Mouse (Mus musculus) layer of hippocampus, postnatal 10 days (tissue): ENCODE data around the gene 1810062G17Rik. TPM values are rescaled to one million over a fixed set of nuclear protein-coding genes. Genes with fewer than 3 reads are reported as not detected.
A peak's percentile ranks its signal among the peaks of the same experiment; 100 is the strongest.

ENCODE experiments used
- DNase-seq, 2 experiments: peaks; one replicate each; pipeline ENCODE4 v3.0.0; 2021; ENCODE audit warnings: low spot score in 2 of 2
- total RNA-seq, 2 experiments: library from RNA; stranded (reverse); gene quantifications; 2 replicates each; pipeline ENCODE4 v1.2.3; 2021

Gene 1810062G17Rik
- total RNA-seq, 2 experiments from 2014 or later = 0.55 TPM; not detected in 1

GRCm38 (mm10) chr3:36476261-36477155 lies 771 bp downstream of the 1810062G17Rik start:
- DNase-seq = no peak

GRCm38 (mm10) chr3:36478776-36479175 lies 3.0 kb downstream of the 1810062G17Rik start:
- DNase-seq = no peak

- no peak for DNase-seq
These were observed 4.7 kb downstream of the 1810062G17Rik start for GRCm38 (mm10) chr3:36480486-36480885.

- peak; percentile 28 to 48 for DNase-seq
These were observed 6.0 kb downstream of the 1810062G17Rik start for GRCm38 (mm10) chr3:36481776-36482193.

- no peak for DNase-seq
These were observed 7.2 kb downstream of the 1810062G17Rik start for GRCm38 (mm10) chr3:36482940-36483339.

- DNase-seq = no peak
These were observed 8.6 kb downstream of the 1810062G17Rik start for GRCm38 (mm10) chr3:36484292-36484691.

- no peak for DNase-seq
These were observed 10.4 kb downstream of the 1810062G17Rik start for GRCm38 (mm10) chr3:36486176-36486575.

GRCm38 (mm10) chr3:36486881-36487280 lies 11.1 kb downstream of the 1810062G17Rik start:
- no peak for DNase-seq

- DNase-seq = no peak
These were observed 12.6 kb downstream of the 1810062G17Rik start for GRCm38 (mm10) chr3:36488367-36488766.

GRCm38 (mm10) chr3:36488899-36489589 lies 13.3 kb downstream of the 1810062G17Rik start:
- DNase-seq = no peak

- no peak for DNase-seq
These were observed 13.8 kb downstream of the 1810062G17Rik start for GRCm38 (mm10) chr3:36489590-36489910.

- DNase-seq = no peak
These were observed 15.8 kb downstream of the 1810062G17Rik start for GRCm38 (mm10) chr3:36491535-36491934.

- DNase-seq = no peak
These were observed 17.1 kb downstream of the 1810062G17Rik start for GRCm38 (mm10) chr3:36492716-36493391.

GRCm38 (mm10) chr3:36493641-36494283 lies 18.0 kb downstream of the 1810062G17Rik start:
- DNase-seq = no peak

- DNase-seq = no peak
These were observed 18.9 kb downstream of the 1810062G17Rik start for GRCm38 (mm10) chr3:36494613-36495012.

GRCm38 (mm10) chr3:36495436-36495835 lies 19.7 kb downstream of the 1810062G17Rik start:
- DNase-seq = peak; percentile 90 to 91

- no peak for DNase-seq
These were observed 20.5 kb downstream of the 1810062G17Rik start for GRCm38 (mm10) chr3:36496273-36496672.

GRCm38 (mm10) chr3:36496746-36497145 lies 21.0 kb downstream of the 1810062G17Rik start:
- peak; percentile 67 to 78 for DNase-seq

GRCm38 (mm10) chr3:36498224-36498623 lies 22.5 kb downstream of the 1810062G17Rik start:
- DNase-seq = no peak

GRCm38 (mm10) chr3:36499418-36499817 lies 23.7 kb downstream of the 1810062G17Rik start:
- no peak for DNase-seq

GRCm38 (mm10) chr3:36500976-36501375 lies 25.2 kb downstream of the 1810062G17Rik start:
- no peak for DNase-seq
